Mouse (Mus musculus): ENCODE measurements around the gene Ptov1.

Ptov1 gene

DNA sequence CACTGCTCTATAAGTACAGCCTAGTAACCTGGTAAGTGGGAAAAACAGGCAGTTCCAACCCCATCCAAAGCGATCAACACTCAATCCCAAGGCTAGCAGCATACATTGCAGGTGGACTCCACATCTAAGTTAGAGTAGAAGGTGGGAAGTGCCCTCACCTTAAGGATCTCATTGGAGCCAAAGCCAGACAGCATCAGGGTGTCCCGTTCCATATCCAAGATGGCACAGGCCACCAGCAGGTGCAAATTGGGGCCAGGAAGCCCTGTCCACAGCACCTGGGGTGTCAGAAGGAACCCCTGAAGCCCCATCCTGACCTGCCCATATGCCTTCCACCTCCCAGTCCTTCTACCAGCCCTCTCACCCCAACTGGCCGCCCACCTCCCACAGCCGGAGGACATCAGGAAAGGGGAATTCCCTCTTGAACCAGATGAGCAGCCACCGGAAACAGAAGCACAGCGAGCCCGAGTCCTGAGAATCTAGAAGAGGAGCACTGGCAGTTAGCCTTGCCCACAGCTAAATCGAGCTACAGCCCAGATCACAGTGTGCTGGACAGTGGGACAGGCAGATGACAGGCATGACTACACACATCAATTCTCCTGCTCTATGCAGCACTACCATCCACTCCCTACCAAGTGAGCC lies 27.6 kb downstream of the Ptov1 start:
- in situ Hi-C loops (cut with MboI, MseI) = no loop called here

DNA sequence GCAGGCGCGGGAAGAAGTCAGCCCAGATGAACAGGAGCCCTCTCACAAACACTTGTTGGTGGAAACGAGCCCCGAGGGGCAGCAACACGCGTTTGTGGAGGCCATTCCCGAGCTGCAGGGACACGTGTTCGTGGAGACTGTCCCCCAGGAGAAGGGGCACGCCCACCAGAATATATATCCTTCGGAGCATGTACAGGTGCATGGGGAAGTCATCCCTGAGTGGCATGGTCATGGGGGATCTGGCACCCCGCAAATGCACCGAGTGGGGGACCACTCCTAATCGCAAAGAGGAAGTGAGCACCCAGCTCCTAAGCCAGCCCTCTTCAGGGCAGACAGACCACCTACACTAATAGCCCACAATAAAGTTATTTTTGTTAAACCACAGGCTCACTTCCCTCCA lies 29.2 kb downstream of the Ptov1 start:
- in situ Hi-C loops (cut with MboI, MseI) = no loop called here

DNA sequence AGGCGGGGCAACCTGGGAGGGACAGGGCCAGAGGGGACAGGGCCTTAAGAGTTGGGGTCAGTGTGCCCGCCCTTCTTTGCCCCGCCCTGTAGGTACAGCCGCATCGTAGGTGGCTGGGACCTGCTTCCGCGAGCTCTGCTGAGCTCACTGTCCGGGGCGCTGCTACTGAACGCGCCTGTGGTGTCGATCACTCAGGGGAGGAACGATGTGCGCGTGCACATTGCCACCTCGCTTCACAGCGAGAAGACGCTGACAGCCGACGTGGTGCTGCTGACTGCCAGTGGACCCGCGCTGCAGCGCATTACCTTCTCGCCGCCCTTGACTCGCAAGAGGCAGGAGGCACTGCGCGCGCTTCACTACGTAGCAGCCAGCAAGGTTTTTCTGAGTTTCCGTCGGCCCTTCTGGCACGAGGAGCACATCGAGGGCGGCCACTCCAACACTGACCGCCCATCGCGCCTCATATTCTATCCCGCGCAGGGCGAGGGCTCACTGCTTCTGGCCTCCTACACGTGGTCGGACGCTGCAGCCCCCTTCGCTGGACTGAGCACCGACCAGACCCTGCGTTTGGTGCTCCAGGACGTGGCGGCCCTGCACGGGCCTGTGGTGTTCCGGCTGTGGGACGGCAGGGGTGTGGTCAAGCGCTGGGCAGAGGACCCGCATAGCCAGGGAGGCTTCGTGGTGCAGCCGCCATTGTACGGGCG lies 29.9 kb downstream of the Ptov1 start:
- in situ Hi-C loops (cut with MboI, MseI) = no loop called here

DNA sequence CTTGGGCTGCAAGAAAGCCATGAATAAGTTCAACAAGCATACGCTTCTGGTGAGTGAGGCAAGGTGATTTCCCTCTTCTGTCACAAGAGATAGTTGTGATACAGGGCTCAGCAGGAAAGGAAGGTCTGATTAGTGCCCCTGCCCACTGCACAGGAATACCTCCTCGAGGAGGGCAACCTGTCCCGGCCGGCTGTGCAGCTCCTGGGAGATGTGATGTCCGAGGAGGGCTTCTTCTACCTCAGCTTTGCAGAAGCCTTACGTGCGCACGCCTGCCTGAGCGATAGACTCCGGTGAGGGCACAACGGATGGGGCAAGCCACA lies 30.5 kb downstream of the Ptov1 start:
- in situ Hi-C loops (cut with MboI, MseI) = no loop called here

DNA sequence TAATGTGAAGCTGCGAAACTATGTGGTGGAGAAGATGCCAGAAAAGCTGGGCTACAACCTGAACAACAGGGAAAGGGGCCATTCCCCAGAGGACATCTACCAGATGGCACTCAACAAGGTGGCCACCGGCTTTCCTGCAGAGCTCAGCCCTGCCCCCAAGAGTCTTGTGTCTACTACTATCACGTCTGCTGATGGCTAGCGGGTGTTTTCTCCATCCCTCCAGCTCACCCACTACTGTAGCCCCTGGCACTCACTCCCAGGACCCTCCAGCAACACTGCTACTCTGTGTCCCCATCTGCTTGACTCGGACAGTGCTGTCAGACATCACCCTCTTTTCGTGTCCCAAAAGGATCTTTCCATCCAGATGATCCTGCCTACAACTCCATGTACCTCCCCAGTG lies 31.5 kb downstream of the Ptov1 start:
- in situ Hi-C loops (cut with MboI, MseI) = no loop called here

DNA sequence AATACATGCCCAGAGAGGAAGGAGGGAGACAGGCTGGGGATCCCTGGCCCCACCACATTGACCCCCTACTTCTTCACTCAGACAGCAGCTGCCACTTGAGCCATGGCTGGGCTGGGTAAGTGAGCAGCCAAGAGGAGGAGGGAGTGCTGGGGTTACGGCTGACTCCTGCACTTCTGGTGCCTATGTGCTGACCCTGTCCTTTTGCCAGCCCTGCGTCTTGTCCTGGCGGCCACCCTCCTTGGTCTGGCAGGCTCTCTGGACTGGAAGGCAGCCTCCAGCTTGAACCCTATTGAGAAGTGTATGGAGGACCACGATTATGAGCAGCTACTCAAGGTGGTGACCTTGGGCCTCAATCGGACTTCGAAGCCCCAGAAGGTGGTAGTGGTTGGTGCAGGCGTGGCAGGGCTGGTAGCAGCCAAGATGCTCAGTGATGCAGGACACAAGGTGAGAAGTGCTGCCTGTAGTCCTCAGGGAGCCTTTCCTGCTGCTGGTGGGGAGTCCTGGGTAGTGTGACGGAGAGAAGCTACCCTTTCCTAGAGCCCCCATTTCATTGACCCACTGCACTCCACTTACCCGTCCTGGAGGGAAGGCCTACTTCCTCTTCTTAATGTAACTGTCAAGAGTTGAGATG lies 33.0 kb downstream of the Ptov1 start:
- in situ Hi-C loops (cut with MboI, MseI) = no loop called here

DNA sequence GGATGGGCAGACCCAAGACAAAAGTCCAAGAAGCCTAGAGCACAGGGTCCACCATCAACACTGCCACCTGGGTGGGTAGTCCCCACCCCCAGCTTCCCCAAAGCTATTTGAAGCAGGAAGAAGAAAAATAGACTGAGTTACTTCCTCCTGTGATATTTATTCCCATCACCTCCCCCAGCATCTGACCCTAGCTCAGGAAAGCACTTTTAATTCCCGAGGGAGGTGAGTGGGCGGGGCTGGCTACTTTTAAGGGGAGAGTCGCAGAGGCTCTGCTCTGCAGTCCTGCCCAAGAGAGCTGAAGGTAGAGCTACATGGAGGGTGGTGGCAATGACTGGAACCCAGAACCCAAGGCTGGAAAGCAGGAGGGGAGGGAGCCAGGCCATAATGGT lies 33.6 kb downstream of the Ptov1 start:
- in situ Hi-C loops (cut with MboI, MseI) = no loop called here

DNA sequence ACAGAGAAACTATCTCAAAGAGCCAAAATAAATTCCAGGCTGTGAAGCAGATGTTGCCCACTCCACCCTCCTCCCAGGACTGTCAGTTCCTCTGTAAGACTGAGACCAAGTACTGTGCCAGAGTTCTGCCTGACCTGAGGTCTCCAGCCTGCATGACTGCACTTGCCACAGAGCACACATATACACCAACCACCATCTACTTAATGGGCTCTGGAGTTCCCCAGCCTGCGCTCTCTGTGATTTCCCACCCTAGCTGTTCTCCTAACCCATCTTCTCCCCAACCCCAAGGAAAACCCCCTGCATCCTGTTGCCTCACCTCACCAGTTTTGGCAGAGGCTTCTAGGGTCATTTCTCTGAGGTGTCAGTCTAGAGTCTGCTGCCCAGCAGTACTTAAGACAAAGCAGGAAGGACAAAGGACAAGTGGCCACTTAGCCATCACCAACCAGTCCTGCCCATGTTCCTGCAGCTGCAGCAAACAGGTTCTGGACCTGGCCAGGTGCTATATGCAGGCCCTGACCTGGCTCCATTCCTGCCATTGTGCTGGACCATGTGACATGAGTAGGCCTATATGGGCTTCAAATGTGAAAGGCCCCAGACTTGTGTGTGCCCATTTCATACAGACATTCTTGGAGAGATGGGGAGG lies 34.1 kb downstream of the Ptov1 start:
- in situ Hi-C loops (cut with MboI, MseI) = no loop called here

DNA sequence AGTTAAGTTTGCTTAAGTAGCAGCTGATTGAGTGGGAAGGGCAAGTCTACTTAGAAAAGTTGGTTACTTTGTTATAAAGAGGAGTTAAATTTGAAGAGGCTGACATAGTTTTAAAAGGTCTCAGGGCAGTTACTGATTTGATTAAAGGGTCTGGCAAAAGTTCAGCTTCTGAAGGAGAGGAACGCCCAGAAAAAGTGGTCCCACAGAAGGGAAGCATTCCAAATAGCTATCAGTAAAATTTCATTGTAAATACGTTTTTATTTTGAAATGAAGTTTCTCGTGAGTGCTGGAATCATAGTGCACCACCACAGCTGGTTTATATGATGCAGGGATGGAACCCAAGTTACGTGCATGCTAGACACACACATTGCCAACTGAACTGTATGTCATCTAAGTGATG lies 36.8 kb downstream of the Ptov1 start:
- in situ Hi-C loops (cut with MboI, MseI) = loop anchor here (5.0 kb wide), 1 partner anchor 110 kb away; no protein-coding TSS in a partner anchor

DNA sequence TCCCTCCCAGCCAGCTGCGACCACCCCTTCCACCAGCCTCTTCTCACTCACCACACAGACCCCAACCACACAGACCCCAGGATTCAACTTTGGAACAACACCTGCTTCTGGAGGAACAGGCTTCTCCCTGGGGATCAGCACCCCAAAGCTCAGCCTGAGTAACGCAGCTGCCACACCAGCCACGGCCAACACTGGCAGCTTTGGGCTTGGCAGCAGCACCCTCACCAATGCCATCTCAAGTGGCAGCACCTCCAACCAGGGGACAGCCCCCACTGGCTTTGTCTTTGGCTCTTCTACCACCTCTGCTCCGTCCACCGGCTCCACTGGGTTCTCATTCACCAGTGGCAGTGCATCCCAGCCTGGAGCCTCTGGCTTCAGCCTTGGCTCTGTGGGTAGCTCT lies 40.9 kb downstream of the Ptov1 start:
- in situ Hi-C loops (cut with MboI, MseI) = no loop called here

DNA sequence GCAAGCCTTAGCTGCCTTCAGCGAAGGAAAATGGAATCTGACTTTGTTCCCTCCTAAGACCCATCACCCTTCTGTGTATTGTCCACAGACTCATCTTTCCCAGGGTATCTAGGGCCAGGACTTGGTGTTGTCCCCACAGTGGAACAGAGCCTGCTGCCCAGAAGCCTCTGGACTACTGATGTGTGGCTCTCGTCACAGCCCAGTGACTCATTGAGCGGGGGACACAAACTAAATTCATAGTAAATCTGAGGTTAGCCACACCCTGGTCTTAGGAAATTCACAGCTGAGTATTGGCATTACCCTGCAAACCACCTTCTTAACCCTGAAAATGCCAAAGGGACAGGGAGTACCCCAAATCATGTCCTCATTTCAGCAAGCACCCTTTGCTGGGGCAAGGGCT lies 42.8 kb downstream of the Ptov1 start:
- in situ Hi-C loops (cut with MboI, MseI) = no loop called here

DNA sequence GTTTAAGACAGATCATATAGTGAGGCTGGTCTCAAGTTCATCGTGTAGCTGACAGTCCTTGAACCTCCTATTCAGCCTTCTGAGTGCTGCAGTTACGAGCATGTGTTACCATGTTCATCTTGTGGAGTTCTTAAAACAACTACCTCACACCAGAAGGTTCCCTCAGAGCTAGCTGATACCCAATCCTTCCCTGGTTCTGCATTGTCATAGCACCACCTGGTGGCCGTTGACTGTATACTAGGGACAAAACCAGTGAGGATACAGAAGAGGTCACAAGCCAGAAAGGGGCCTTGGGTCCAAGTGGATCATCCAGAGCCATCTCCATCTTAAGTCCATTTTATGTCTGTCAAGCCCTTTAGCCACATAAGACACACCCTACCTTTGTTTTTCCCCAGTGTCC lies 44.7 kb downstream of the Ptov1 start:
- in situ Hi-C loops (cut with MboI, MseI) = no loop called here

DNA sequence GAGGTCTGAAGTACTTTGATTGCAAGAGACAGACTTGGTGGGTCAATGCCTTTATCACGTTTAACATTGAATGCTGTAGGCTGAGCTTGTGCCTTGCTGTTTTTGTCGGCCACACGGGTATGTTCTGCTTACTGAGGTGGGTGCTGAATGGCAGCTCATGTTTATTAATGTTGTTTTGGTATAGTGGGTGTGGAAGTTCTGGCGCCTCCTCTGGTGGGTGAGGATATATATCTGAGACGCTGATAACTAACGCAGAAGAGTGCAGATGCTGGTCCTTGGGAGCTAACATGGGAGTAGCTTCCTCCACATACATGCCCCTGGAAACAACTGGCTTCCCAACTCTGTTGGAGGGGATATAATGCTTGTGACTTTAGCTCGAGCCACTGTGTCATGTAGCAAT lies 46.2 kb downstream of the Ptov1 start:
- in situ Hi-C loops (cut with MboI, MseI) = no loop called here

DNA sequence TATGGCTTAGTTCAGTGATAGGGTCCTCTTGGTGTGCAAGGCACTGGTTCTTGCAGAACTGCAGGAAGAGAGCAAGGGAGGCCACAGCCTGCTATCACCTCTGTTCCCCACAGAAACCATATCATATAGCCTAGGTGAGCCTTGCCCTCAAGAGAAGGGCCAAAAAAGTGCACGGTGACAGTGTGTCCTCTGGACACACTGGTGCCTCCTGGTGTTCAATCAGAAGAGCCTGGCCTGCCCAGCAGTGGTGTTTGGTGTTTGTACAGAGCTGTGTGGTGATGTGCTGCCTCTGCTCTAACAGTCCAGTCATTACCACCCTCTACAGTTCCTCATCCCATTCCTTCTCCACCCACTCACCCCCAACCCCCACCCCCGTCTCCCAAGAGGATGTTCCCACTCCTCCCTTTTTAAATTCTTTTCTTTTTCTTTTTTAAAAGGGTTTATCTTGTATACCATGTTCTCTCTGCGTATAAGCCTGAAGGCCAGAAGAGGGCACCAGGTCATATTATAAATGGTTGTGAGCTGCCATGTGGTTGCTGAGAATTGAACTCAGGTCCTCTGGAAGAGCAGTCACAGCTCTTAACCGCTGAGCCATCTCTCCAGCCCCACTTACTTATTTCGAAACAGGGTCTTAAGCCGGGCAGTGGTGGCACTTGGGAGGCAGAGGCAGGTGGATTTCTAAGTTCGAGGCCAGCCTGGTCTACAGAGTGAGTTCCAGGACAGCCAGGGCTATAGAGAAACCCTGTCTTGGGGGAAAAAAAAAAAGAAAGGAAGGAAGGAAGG lies 47.7 kb downstream of the Ptov1 start:
- in situ Hi-C loops (cut with MboI, MseI) = no loop called here

DNA sequence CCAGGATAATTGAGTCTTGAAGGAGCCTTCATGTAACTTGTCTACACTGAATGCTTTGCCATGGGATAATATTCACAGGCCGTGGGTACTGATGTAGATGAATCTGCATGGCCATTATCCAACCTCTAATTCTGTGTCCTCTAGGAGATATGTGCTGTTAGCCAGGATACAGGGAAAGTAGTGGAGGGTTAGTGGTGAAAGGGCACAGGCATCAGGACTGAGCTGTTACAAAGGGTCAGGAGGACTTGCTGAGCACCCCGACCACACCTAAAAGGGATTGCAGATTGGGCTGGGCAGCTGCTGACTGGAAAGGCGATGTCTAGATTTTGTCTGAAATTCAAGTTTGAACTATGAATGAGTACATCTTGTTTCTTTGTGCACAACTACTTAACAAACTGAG lies 49.1 kb downstream of the Ptov1 start:
- in situ Hi-C loops (cut with MboI, MseI) = no loop called here

DNA sequence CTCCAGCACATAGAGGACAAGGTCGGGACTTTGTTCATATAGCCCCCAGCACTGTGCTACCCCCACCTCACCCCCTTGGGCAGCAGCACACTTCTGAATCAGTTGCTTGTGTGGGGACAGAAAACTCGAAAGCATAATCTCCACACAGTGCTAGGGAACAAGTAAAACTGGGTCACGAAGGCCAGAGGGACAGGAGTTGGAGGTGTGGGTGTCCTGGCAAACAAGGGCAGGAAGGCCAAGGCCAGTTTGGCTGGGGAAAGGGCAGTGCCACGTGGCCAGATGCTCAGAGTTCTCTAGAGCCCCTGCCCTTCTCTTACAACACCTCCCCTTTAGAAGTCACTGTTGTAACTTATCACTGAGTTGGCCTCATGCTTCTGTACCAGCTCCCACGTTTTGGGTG lies 49.7 kb downstream of the Ptov1 start:
- in situ Hi-C loops (cut with MboI, MseI) = no loop called here

DNA sequence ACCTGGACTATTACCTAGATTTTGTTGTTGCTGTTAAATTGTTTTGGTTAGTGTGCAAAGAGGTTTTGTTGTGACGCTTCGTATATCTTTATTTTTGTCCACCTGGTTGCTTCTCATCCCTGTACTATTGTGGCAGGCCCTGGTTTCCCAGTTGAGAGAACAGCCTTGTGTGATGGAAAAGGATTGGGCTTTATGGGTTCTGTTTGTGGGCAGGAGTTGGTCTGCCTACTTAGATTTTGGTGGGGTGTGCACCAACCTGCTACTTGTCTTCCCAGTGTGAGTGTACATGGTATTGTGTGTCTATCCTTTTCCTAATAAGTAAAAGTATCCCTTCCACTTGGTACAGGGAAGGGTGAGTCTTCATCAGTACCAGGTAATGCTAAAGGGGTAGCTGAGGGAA lies 50.2 kb downstream of the Ptov1 start:
- in situ Hi-C loops (cut with MboI, MseI) = no loop called here

DNA sequence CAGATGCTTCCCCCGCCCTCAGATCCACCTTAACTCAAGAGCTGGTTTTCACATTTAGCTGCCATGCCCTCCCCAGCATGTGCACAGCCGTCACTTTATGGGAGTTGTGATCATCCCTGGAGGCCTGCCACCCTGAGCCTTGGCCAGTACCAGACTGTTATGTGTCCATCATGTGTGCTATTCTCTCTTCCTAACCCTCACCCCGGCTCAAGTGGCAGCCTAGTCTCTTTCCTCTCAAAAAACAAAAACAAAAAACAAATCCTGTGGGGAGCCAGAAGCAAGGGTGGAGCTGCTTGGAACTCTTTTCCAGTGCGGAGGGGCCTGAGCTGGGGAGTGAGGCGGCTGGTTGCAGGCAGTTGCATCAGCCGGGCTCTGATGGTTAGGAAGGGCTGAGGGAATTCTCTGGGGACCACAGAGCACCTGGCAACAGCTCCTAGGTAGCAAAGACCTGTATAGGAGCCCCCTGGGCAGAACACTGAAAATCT lies 50.8 kb downstream of the Ptov1 start:
- in situ Hi-C loops (cut with MboI, MseI) = no loop called here

DNA sequence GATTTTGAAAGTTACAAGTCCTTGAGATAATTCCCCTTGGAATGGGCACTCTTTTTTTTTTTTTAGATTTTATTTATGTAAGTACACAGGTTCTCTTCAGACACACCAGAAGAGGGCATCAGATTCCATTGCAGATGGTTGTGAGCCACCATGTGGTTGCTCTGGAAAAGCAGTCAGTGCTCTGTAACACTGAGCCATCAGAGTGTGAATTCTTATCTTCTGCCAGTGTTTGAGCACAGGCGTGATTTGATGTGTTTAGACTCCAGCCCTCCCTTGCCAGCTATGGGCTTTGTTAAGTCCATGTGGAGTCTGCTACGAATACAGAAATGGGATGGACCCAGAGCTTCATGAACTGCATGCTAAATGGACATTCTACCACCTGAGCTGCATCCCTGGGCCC lies 51.4 kb downstream of the Ptov1 start:
- in situ Hi-C loops (cut with MboI, MseI) = no loop called here

DNA sequence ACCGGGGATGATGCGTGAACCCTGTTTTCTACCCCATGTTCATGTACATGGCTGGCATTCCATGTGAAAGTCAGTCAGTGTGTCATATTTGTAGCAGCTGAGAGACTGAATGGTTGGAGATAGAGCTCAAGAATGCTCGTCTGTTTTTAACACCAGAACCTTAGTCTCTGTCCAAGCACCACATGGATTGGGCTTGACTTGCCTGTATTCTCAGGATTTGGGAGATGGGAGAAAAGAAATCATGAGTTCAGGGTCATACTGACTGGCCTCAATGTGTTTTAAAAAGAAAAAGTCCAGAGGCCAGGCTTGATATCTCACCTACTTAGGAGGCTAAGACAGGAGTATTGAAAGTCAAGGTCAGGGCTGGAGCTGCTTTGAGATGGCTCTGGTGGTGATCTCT lies 52.1 kb downstream of the Ptov1 start:
- in situ Hi-C loops (cut with MboI, MseI) = no loop called here

DNA sequence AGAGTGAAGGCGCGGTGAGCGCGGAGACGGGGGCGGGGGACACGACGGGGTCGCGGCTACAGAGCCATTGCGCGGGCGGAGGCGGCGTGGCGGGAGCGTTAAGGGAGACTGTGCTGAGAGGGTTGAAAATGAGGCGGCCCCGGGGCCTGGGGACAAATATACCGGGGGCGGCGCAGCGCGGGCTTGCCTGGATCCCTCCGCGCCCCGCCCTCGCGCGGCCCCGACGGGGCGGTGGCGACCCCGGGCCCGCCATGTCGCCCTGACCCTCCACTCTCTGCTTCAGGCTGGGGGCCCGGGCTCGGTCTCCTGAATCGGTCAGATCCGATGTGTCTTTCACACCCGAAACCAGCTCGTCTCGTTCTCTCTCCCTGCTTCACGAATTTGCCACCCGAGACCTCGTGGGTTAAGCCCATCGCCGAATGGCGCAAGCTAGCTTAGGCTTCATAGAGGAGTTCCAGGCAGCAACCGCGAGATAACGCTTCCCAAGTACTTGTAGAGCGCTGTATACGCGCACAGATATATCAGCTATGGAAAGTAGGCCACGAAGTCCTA lies 53.0 kb downstream of the Ptov1 start, which contains the start of gene Atf5:
Atf5 (minus strand) TSS at position 189 of the 552 bp plus-strand sequence.
- in situ Hi-C loops (cut with MboI, MseI) = no loop called here
